Mouse (Mus musculus) splenic B cell, adult 2 months (primary cell): ENCODE data around the gene Pepd.
A peak's percentile ranks its signal among the peaks of the same experiment; 100 is the strongest.

Source experiments
- DNase-seq: peaks from one replicate; pipeline ENCODE4 v3.0.0-alpha.2; 2011; ENCODE audit warnings: low read depth, low spot score
- H3K27me3 ChIP-seq: 2 replicates; pipeline ENCODE4 v1.6.1; 2012; ENCODE audit warnings: mild to moderate bottlenecking, low read length, moderate library complexity, mixed read lengths; ENCODE audit not compliant: control insufficient read depth, poor library complexity, insufficient read depth, severe bottlenecking
- H3K36me3 ChIP-seq: 2 replicates; pipeline ENCODE4 v1.6.1; 2012; ENCODE audit warnings: mild to moderate bottlenecking, low read length, moderate library complexity, mixed read lengths; ENCODE audit not compliant: control insufficient read depth, poor library complexity, insufficient read depth, severe bottlenecking

Gene Pepd

GRCm38 (mm10) chr7:34911919-34912897 lies at the start of gene Pepd:
Gene Pepd, plus strand, starts transcription at chr7:34912379.
- DNase-seq = peak; percentile 90
- no peaks in the 10 kb centered on the region for H3K36me3 ChIP-seq
- H3K27me3 ChIP-seq = no peaks in the 10 kb centered on the region

- H3K36me3 ChIP-seq = no peaks in the 10 kb centered on the region
- no peak for DNase-seq
- H3K27me3 ChIP-seq = no peaks in the 10 kb centered on the region
These were observed 44.9 kb upstream of the Pepd start for GRCm38 (mm10) chr7:34867289-34867688.

- Histone ChIP-seq H3K36me3 (no peaks in the 10 kb centered on the region), H3K27me3 (no peaks in the 10 kb centered on the region)
- DNase-seq = no peak
These were observed 42.5 kb upstream of the Pepd start for GRCm38 (mm10) chr7:34869693-34870092.

GRCm38 (mm10) chr7:34876787-34877186 lies 35.4 kb upstream of the Pepd start:
- DNase-seq = no peak
- Histone ChIP-seq H3K36me3 (no peaks in the 10 kb centered on the region), H3K27me3 (no peaks in the 10 kb centered on the region)

GRCm38 (mm10) chr7:34877820-34878219 lies 34.4 kb upstream of the Pepd start:
- H3K36me3 ChIP-seq = no peaks in the 10 kb centered on the region
- no peaks in the 10 kb centered on the region for H3K27me3 ChIP-seq
- no peak for DNase-seq

GRCm38 (mm10) chr7:34888441-34888840 lies 23.7 kb upstream of the Pepd start:
- Histone ChIP-seq H3K27me3 (no peaks in the 10 kb centered on the region), H3K36me3 (no peaks in the 10 kb centered on the region)
- DNase-seq = no peak

GRCm38 (mm10) chr7:34888891-34889290 lies 23.3 kb upstream of the Pepd start:
- Histone ChIP-seq H3K27me3 (no peaks in the 10 kb centered on the region), H3K36me3 (no peaks in the 10 kb centered on the region)
- DNase-seq = no peak

- H3K27me3 ChIP-seq = no peaks in the 10 kb centered on the region
- DNase-seq = no peak
- H3K36me3 ChIP-seq = no peaks in the 10 kb centered on the region
These were observed 19.3 kb upstream of the Pepd start for GRCm38 (mm10) chr7:34892845-34893244.

GRCm38 (mm10) chr7:34896461-34896860 lies 15.7 kb upstream of the Pepd start:
- Histone ChIP-seq H3K36me3 (no peaks in the 10 kb centered on the region), H3K27me3 (no peaks in the 10 kb centered on the region)
- no peak for DNase-seq

GRCm38 (mm10) chr7:34897058-34897457 lies 15.1 kb upstream of the Pepd start:
- DNase-seq = no peak
- Histone ChIP-seq H3K27me3 (no peaks in the 10 kb centered on the region), H3K36me3 (no peaks in the 10 kb centered on the region)

GRCm38 (mm10) chr7:34910096-34911066 lies 1.8 kb upstream of the Pepd start:
- no peak for DNase-seq
- H3K27me3 ChIP-seq = no peaks in the 10 kb centered on the region
- no peaks in the 10 kb centered on the region for H3K36me3 ChIP-seq

- H3K36me3 ChIP-seq = no peaks in the 10 kb centered on the region
- no peak for DNase-seq
- no peaks in the 10 kb centered on the region for H3K27me3 ChIP-seq
These were observed 1.8 kb downstream of the Pepd start for GRCm38 (mm10) chr7:34913956-34914355.

- Histone ChIP-seq H3K27me3 (no peaks in the 10 kb centered on the region), H3K36me3 (no peaks in the 10 kb centered on the region)
- DNase-seq = no peak
These were observed 3.4 kb downstream of the Pepd start for GRCm38 (mm10) chr7:34915555-34915954.

GRCm38 (mm10) chr7:34917558-34917957 lies 5.4 kb downstream of the Pepd start:
- DNase-seq = no peak
- no peaks in the 10 kb centered on the region for H3K36me3 ChIP-seq
- H3K27me3 ChIP-seq = no peaks in the 10 kb centered on the region

GRCm38 (mm10) chr7:34917998-34918397 lies 5.8 kb downstream of the Pepd start:
- H3K36me3 ChIP-seq = no peaks in the 10 kb centered on the region
- H3K27me3 ChIP-seq = no peaks in the 10 kb centered on the region
- DNase-seq = no peak
